Mouse (Mus musculus): ENCODE results near the gene Tfpt. TPM values are rescaled to one million over a fixed set of nuclear protein-coding genes. Genes with fewer than 3 reads are reported as not detected.

Gene Tfpt
- total RNA-seq (2021): 10 to 100 TPM; 12.8 to 13.6 TPM
- long read RNA-seq, experiment 1, transcript Tfpt-202 (6 exons, 1,166 nt): major isoform, 13 of 25 reads
- long read RNA-seq, experiment 1, transcript Tfpt-204 (6 exons, 1,091 nt): minor isoform, 8 of 25 reads
- long read RNA-seq, experiment 1, partial matches to known transcripts: 2 of 25 reads
- long read RNA-seq, experiment 1, other reads (novel, unspliced or antisense): 2 of 25 reads
- long read RNA-seq, experiment 2, transcript Tfpt-204 (6 exons, 1,091 nt): minor isoform, 6 of 17 reads
- long read RNA-seq, experiment 2, transcript Tfpt-202 (6 exons, 1,166 nt): major isoform, 9 of 17 reads
- long read RNA-seq, experiment 2, partial matches to known transcripts: 1 of 17 reads
- long read RNA-seq, experiment 2, other reads (novel, unspliced or antisense): 1 of 17 reads

- DNase-seq: peak; percentile 91
Observed at GRCm38 (mm10) chr7:3629543-3630477, at the start of gene Tfpt, which contains the start of gene Prpf31. TSS of gene Tfpt (minus strand) at chr7:3629929. TSS of gene Prpf31 (plus strand) at chr7:3629985.

DNA sequence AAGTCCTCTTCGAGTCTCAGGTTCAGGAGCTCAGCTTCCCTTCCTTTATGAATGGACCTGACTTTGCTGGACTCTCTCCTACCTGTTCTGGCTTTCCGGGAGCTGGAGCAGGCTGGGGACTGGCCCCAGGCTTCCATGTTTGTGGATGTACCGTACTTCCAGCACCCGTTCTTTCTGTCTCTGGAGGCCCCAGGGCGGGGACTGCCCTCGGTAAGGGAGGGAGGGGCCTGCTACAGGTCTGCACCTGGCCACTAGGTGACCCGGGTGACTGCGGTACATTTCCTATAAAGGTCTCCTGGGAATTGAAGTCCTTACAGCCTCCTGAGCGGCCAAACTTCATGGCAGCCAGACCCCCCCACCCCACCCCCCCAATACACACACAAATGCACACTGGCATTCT lies 47.6 kb upstream of the Tfpt start, which contains the start of gene Tmc4:
Tmc4 (minus strand) TSS at position 212 of the 400 bp plus-strand sequence.
- DNase-seq: no peak

GRCm38 (mm10) chr7:3676371-3676770 lies 46.6 kb upstream of the Tfpt start:
- no peak for DNase-seq

DNA sequence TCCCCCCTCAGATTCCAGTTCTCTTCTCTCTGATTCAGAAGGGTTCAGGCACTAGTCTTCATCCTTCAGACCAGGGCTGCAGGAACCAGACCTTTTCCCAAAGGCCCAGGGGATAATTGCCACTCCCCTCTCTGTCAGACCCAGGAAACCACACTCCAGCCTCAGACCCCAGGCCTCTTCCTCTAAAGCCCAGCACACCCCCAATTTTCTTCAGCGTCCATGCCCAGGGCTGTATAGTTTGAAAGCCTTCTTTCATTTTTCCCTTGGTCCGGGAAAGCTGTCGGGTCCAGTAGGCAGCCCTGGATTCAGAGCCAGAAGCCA lies 45.5 kb upstream of the Tfpt start:
- DNase-seq: no peak

GRCm38 (mm10) chr7:3674507-3675227 lies 44.9 kb upstream of the Tfpt start:
- DNase-seq: peak; percentile 60

- DNase-seq: no peak
Observed at GRCm38 (mm10) chr7:3666921-3667391, 37.2 kb upstream of the Tfpt start.

DNA sequence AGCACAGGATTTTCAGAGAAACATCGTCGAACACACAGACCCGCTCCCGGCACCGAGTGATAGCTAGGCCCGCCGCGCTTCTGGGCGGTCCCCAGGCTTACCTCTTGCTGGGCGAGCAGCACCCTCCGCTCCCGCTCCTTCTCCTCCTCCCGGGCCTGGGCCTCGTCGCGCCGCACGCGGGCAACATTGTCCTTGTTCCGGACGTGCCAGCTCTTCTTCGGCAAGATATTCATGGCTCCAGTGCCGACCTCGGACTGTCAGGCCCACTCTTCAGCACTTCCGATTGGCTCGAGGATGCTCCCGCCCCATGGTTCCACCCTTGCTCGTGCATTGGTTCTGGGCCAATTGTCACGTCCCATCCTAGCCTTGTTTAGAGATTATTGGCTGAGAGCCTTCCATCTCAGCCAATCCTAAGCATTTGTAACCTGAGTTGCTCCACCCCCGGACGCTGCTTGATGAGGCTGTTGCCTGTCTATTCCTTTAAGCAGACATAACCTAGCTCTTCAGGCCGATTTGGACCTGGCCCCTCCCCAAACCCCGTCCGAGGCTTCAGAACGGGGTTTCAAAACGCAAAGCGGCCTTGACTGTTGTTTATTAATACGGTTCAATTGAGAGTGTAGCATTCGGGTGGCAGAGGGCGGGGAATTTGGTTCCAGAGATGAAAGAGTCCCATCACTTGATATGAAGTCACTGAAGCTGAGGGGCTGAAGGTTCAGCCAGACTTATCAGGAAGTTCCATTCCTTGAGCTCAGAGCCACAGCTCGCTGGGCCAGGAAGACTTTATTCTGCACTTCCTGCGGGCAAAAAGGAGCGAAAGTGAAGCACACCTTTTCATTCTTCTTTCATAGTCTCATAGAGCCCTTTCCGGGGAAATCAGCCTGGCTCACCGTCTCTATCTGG lies 35.7 kb upstream of the Tfpt start, which contains the start of gene Leng1:
Leng1 (minus strand) TSS at position 626 of the 900 bp plus-strand sequence.
- DNase-seq: peak; percentile 97

DNA sequence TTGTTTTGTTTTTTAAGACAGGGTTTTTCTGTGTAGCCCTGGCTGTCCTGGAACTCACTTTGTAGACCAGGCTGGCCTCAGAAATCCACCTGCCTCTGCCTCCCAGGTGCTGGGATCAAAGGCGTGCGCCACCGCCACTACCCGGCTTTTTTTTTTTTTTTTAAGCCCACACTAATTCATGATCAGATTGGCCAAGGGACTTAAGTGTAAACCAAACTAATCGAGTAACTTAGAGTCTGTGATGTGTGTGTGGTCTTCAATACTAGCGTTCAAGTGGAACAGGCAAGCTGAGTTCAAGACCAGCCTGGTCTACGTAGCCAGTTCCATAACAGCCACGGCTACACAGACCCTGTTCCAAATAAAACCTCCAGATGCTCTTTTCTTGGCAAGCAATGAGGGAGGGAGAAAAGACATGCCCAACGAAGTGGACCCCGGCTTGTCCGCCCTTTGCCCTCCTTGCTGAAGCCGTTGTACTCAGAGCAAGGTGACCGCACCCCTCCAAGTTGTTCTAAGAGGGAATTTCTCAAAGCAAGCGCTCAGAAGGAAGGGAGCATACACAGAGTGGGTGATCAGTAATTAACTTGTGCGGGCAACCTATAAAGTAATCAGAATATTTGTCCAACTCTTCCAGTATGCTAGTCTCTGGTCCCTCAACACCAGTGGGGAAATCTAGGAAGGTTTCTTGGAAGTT lies 34.9 kb upstream of the Tfpt start:
- no peak for DNase-seq

- no peak for DNase-seq
Observed at GRCm38 (mm10) chr7:3658578-3658977, 28.8 kb upstream of the Tfpt start.

- no peak for DNase-seq
Observed at GRCm38 (mm10) chr7:3656966-3657365, 27.2 kb upstream of the Tfpt start.

DNA sequence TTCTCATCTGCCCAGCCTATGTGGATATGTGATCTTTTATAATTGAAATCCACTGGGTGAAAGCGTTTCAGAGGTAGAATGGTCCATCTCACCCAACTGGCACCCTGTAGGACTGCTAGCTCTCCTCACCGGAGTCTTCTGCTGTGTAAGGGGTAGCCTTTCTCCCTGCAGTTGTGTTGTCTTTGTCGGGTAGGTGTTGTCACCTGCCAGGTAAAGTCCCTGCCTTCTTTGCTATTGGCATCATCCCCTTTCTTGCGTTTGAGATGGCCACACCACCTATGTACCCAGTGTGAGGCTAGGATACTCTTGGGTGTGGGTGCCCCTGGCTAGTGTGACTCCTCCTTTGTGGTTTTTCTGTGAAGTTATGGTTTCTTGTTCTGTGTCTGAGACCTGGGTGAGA lies 16.9 kb upstream of the Tfpt start:
- DNase-seq: no peak

- no peak for DNase-seq
Observed at GRCm38 (mm10) chr7:3646188-3646587, 16.5 kb upstream of the Tfpt start.

GRCm38 (mm10) chr7:3645488-3646025 lies 15.8 kb upstream of the Tfpt start:
- DNase-seq: no peak

DNA sequence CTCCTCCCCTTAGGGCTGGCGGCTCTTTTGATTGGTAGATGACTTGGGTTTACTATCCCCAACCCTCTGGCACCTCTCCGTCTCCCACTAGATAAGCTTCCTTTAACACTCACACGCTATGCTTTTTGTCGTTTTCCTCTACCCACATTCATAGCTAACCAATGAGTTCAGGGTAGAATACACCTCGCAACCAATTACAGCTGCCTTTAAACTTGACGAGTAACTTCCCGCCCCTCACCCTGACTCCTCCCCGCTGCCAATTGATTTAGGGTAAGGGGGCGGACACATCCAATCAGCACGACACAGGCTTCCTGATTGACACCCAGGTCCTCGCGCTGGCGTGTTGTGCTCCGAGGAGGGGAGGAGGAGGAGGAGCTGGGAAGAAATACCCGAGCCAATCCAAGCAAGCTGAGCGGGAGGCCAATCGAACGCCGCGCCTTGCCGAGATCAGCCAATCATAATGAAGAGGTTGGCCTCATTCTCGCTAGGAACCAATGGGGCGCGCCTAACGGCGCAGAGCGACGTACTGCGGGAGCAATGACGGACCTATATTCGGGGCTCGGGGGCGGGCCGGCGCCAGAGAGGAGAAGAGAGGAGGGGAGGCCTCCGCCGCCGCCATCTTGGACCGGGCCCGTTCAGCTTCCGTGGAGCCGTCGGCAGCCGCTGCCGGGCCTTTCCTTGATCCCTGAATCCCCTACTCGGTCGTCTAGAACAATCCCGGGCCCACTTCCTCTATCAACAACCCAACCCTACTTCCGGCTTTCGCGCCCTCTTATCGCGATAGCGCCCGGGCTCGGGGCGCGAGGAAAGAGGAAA lies 15.2 kb upstream of the Tfpt start, which contains the start of gene Cnot3:
Cnot3 (plus strand) TSS at position 597 of the 816 bp plus-strand sequence.
- DNase-seq: peak; percentile 100

GRCm38 (mm10) chr7:3644348-3644671 lies 14.6 kb upstream of the Tfpt start:
- DNase-seq: no peak

- DNase-seq: no peak
Observed at GRCm38 (mm10) chr7:3643843-3644242, 14.1 kb upstream of the Tfpt start.

DNA sequence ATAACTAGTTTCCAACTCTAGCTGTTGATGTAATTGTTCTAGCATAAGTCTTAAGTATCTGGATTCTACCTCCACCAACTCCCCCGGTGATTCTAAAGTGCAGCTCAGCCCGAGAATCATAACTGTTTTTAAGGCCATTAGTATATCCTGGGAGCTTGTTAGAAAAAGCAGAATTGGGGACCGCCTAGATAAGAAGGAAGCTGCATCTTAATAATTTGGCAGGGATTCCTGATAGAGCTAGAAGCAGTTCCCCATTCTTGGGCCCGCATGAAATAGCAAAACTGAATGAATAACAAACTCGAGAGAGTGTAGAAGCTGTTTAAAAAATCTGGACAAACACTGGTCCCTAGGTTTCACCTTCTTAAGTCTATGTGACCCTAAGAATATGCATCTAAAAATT lies 13.7 kb upstream of the Tfpt start:
- no peak for DNase-seq

DNA sequence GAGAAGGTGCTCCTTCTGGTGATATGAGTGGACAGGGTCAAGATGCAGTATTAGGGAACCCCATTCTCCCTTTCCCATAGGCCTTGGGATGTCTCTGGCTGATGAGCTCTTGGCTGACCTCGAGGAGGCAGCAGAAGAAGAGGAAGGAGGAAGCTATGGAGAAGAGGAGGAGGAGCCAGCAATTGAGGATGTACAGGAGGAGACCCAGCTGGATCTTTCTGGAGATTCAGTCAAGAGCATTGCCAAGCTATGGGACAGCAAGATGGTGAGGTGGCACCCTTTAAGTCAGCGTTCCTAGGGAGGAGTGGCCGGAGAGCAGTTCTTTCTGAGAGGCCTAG lies 718 bp upstream of the Tfpt start:
- DNase-seq: no peak

GRCm38 (mm10) chr7:3629030-3629429 lies 699 bp downstream of the Tfpt start:
- DNase-seq: no peak

Measured in gastrocnemius, postnatal 25 days (tissue).